Mouse (Mus musculus) forebrain, postnatal 0 days (tissue): ENCODE results near the gene Amt. TPM values are rescaled to one million over a fixed set of nuclear protein-coding genes. Genes with fewer than 3 reads are reported as not detected.
A peak's percentile ranks its signal among the peaks of the same experiment; 100 is the strongest.

ENCODE experiments used
- ATAC-seq: fragments of 200-750 bp; cut with Nextera tagmentation; 2 replicates; pipeline ENCODE4 v1.8.0; 2017; ENCODE audit warnings: mild to moderate bottlenecking, moderate library complexity
- DNase-seq: peaks from one replicate; pipeline ENCODE4 v3.0.0-alpha.2; 2015
- H3K27ac ChIP-seq: fragments of 300-500 bp; sonication (generic); 2 replicates; pipeline ENCODE4 v1.5.1; 2014; ENCODE audit warnings: low read depth, mild to moderate bottlenecking, antibody characterized with exemption, low read length, moderate library complexity, mixed read lengths
- H3K27me3 ChIP-seq: fragments of 300-500 bp; sonication (generic); 2 replicates; pipeline ENCODE4 v1.6.1; 2014; ENCODE audit warnings: mild to moderate bottlenecking, low read length, mixed read lengths; ENCODE audit not compliant: insufficient read depth
- H3K36me3 ChIP-seq: fragments of 300-500 bp; sonication (generic); 2 replicates; pipeline ENCODE4 v1.6.1; 2014; ENCODE audit warnings: mild to moderate bottlenecking, moderate library complexity; ENCODE audit not compliant: insufficient read depth
- H3K4me1 ChIP-seq: fragments of 300-500 bp; sonication (generic); 2 replicates; pipeline ENCODE4 v1.6.1; 2014; ENCODE audit warnings: antibody characterized with exemption; ENCODE audit not compliant: insufficient read depth
- H3K4me2 ChIP-seq: fragments of 300-500 bp; sonication (generic); 2 replicates; pipeline ENCODE4 v1.6.1; 2014; ENCODE audit warnings: low read depth, mild to moderate bottlenecking, moderate library complexity
- H3K4me3 ChIP-seq: fragments of 300-500 bp; sonication (generic); 2 replicates; pipeline ENCODE4 v1.5.1; 2014; ENCODE audit warnings: low read depth, low read length, mixed read lengths
- H3K9ac ChIP-seq: fragments of 300-500 bp; sonication (generic); 2 replicates; pipeline ENCODE4 v1.6.1; 2014; ENCODE audit warnings: mild to moderate bottlenecking
- H3K9me3 ChIP-seq: fragments of 300-500 bp; sonication (generic); 2 replicates; pipeline ENCODE4 v1.6.1; 2016; ENCODE audit warnings: low read length
- CTCF ChIP-seq: sonication (generic); IDR thresholded peaks from 2 replicates; pipeline ENCODE4 v1.5.1; 2016; ENCODE audit warnings: antibody characterized with exemption, control low read depth, low read depth
- WGBS: fragments of 180-500 bp; shearing (Covaris S2); extraction: QIAGEN DNeasy Blood & Tissue Kit; methylation state at CpG from one replicate; pipeline ENCODE4 v1.1.7; 2014; 5-methylcytosine and 5-hydroxymethylcytosine counted together
- polyA plus RNA-seq: library from polyadenylated mRNA; unstranded; fragments of >200 nt; fragmentation: Nextera tagmentation; extraction: Ambion mirVana; gene quantifications from 2 replicates; pipeline ENCODE4 v1.2.1, GENCODE M21; 2015
- total RNA-seq: library from RNA; depleted of rRNA; stranded (reverse); fragments of >200 nt; gene quantifications from 2 replicates; pipeline ENCODE4 v1.2.3, GENCODE M21; 2014; rRNA removed

The Amt gene
- total and polyA plus RNA-seq, 2 experiments from 2014 or later: 20.1 to 32.6 TPM

- WGBS: 88% methylated on average over 4 of the region's 4 CpGs
- H3K4me3 ChIP-seq: no peak overlapping the region
- no peak overlapping the region for H3K9ac ChIP-seq
- no peak overlapping the region for H3K4me2 ChIP-seq
- DNase-seq: no peak
- no peaks in the 10 kb centered on the region for H3K9me3 ChIP-seq
- no peak overlapping the region for H3K27ac ChIP-seq
- peaks cover 23% of the 10 kb centered on the region for H3K4me1 ChIP-seq
- no peaks in the 10 kb centered on the region for H3K27me3 ChIP-seq
- no peaks in the 10 kb centered on the region for H3K36me3 ChIP-seq
- no peak for ATAC-seq
- TF ChIP-seq CTCF: no peak
Observed at GRCm38 (mm10) chr9:108344471-108344870, 47.8 kb downstream of the Amt start.

GRCm38 (mm10) chr9:108347024-108347423, 50.4 kb downstream of the Amt start:
- Histone ChIP-seq H3K4me3 (peak overlapping the region; percentile 96), H3K36me3 (peaks cover 13% of the 10 kb centered on the region), H3K27ac (peak overlapping the region; percentile 90), H3K4me1 (0 out of 2 replicates have a peak, but pooled peaks cover 11% of the 10 kb centered on the region), H3K27me3 (no peaks in the 10 kb centered on the region), H3K4me2 (peak overlapping the region; percentile 70), H3K9me3 (no peaks in the 10 kb centered on the region), H3K9ac (peak overlapping the region; percentile 92)
- TF ChIP-seq CTCF: no peak
- ATAC-seq: peak; percentile 2; the same call in 1 of the 2 replicates
- no peak for DNase-seq
- 5% methylated on average over 11 of the region's 11 CpGs for WGBS

GRCm38 (mm10) chr9:108347540-108348289, 51.1 kb downstream of the Amt start, which contains the start of gene Usp4:
Gene Usp4, plus strand, starts transcription at chr9:108347853.
- 0 out of 2 replicates have a peak, but pooled peaks cover 11% of the 10 kb centered on the region for H3K4me1 ChIP-seq
- TF ChIP-seq CTCF: 0 out of 2 replicates have a peak, but pooled peaks have one; percentile 13
- peaks cover 19% of the 10 kb centered on the region for H3K36me3 ChIP-seq
- H3K9me3 ChIP-seq: no peaks in the 10 kb centered on the region
- peak; percentile 95 for DNase-seq
- H3K27me3 ChIP-seq: no peaks in the 10 kb centered on the region
- H3K27ac ChIP-seq: peak within 1 kb of the TSS; percentile 90
- peak within 1 kb of the TSS; percentile 92 for H3K9ac ChIP-seq
- H3K4me2 ChIP-seq: peak within 1 kb of the TSS; percentile 70
- H3K4me3 ChIP-seq: peak within 1 kb of the TSS; percentile 96
- peak; percentile 96 for ATAC-seq
- WGBS: 1% methylated on average over 74 of the region's 75 CpGs

GRCm38 (mm10) chr9:108348290-108348680, 51.6 kb downstream of the Amt start:
- no peak for TF ChIP-seq CTCF
- Histone ChIP-seq H3K27ac (peak overlapping the region; percentile 90), H3K36me3 (peaks cover 24% of the 10 kb centered on the region), H3K27me3 (no peaks in the 10 kb centered on the region), H3K4me1 (0 out of 2 replicates have a peak, but pooled peaks cover 11% of the 10 kb centered on the region), H3K9ac (peak overlapping the region; percentile 92), H3K9me3 (no peaks in the 10 kb centered on the region), H3K4me2 (peak overlapping the region; percentile 70), H3K4me3 (peak overlapping the region; percentile 96)
- 6% methylated on average over 14 of the region's 14 CpGs for WGBS
- DNase-seq (no peak), ATAC-seq (no peak)

GRCm38 (mm10) chr9:108349727-108350126, 53.1 kb downstream of the Amt start:
- Histone ChIP-seq H3K4me1 (0 out of 2 replicates have a peak, but pooled peaks cover 11% of the 10 kb centered on the region), H3K27me3 (no peaks in the 10 kb centered on the region), H3K4me2 (no peak overlapping the region), H3K9me3 (no peaks in the 10 kb centered on the region), H3K9ac (no peak overlapping the region), H3K4me3 (no peak overlapping the region), H3K36me3 (peaks cover 36% of the 10 kb centered on the region), H3K27ac (no peak overlapping the region)
- no peak for ATAC-seq
- no peak for TF ChIP-seq CTCF
- DNase-seq: no peak
- 94% methylated on average over 4 of the region's 4 CpGs for WGBS

Other genes starting within 250 kb of the Amt start
- 17.5 and 18.6 TPM in 2 replicates for gene Gmppb, start 247.6 kb upstream of the Amt start, total RNA-seq
- gene Gmppb, start 247.6 kb upstream of the Amt start, polyA plus RNA-seq: 15.5 and 16.0 TPM in 2 replicates
- 2.9 and 3.4 TPM in 2 replicates for gene Amigo3, start 243.7 kb upstream of the Amt start, total RNA-seq
- gene Amigo3, start 243.7 kb upstream of the Amt start, polyA plus RNA-seq: 1.4 and 1.5 TPM in 2 replicates
- gene Mst1, start 216.4 kb upstream of the Amt start, total RNA-seq: 0.10 TPM in 1 of 2 replicates, not detected in the other
- gene Mst1, start 216.4 kb upstream of the Amt start, polyA plus RNA-seq: not detected in 2 replicates
- gene Rnf123, start 213.5 kb upstream of the Amt start, total RNA-seq: 32.0 and 35.8 TPM in 2 replicates
- gene Rnf123, start 213.5 kb upstream of the Amt start, polyA plus RNA-seq: 25.4 and 37.0 TPM in 2 replicates
- 24.5 and 27.9 TPM in 2 replicates for gene Apeh, start 202.2 kb upstream of the Amt start, total RNA-seq
- gene Apeh, start 202.2 kb upstream of the Amt start, polyA plus RNA-seq: 28.2 and 30.0 TPM in 2 replicates
- 27.4 and 34.1 TPM in 2 replicates for gene Bsn, start 106.5 kb upstream of the Amt start, total RNA-seq
- gene Bsn, start 106.5 kb upstream of the Amt start, polyA plus RNA-seq: 3.0 and 5.5 TPM in 2 replicates
- gene Dag1, start 32.9 kb upstream of the Amt start, total RNA-seq: 86.9 and 114 TPM in 2 replicates
- gene Dag1, start 32.9 kb upstream of the Amt start, polyA plus RNA-seq: 64.3 and 77.4 TPM in 2 replicates
- gene Nicn1, start 6.4 kb upstream of the Amt start, total RNA-seq: 66.6 and 67.7 TPM in 2 replicates
- 115 and 134 TPM in 2 replicates for gene Nicn1, start 6.4 kb upstream of the Amt start, polyA plus RNA-seq
- 119 and 126 TPM in 2 replicates for gene Rhoa, start 9.3 kb downstream of the Amt start, total RNA-seq
- gene Rhoa, start 9.3 kb downstream of the Amt start, polyA plus RNA-seq: 238 and 271 TPM in 2 replicates
- gene Tcta, start 9.3 kb downstream of the Amt start, total RNA-seq: 47.7 and 50.0 TPM in 2 replicates
- gene Tcta, start 9.3 kb downstream of the Amt start, polyA plus RNA-seq: 59.2 and 66.2 TPM in 2 replicates
- gene Gpx1, start 42.0 kb downstream of the Amt start, total RNA-seq: 184 and 264 TPM in 2 replicates
- 446 and 498 TPM in 2 replicates for gene Gpx1, start 42.0 kb downstream of the Amt start, polyA plus RNA-seq
- 112 and 134 TPM in 2 replicates for gene Usp4, start 51.0 kb downstream of the Amt start, total RNA-seq
- 93.9 and 112 TPM in 2 replicates for gene Usp4, start 51.0 kb downstream of the Amt start, polyA plus RNA-seq
- 2.8 and 4.2 TPM in 2 replicates for gene 1700102P08Rik, start 96.0 kb downstream of the Amt start, total RNA-seq
- gene 1700102P08Rik, start 96.0 kb downstream of the Amt start, polyA plus RNA-seq: 0.87 and 1.2 TPM in 2 replicates
- 1.8 and 1.9 TPM in 2 replicates for gene Ccdc36, start 131.6 kb downstream of the Amt start, total RNA-seq
- gene Ccdc36, start 131.6 kb downstream of the Amt start, polyA plus RNA-seq: 1.2 and 1.8 TPM in 2 replicates
- not detected in 2 replicates for gene BC048562, start 139.6 kb downstream of the Amt start, total RNA-seq
- gene BC048562, start 139.6 kb downstream of the Amt start, polyA plus RNA-seq: not detected in 2 replicates
- gene Ccdc71, start 163.7 kb downstream of the Amt start, total RNA-seq: 37.2 and 38.7 TPM in 2 replicates
- 51.6 and 55.8 TPM in 2 replicates for gene Ccdc71, start 163.7 kb downstream of the Amt start, polyA plus RNA-seq
- gene Klhdc8b, start 164.7 kb downstream of the Amt start, total RNA-seq: 68.7 and 95.6 TPM in 2 replicates
- gene Klhdc8b, start 164.7 kb downstream of the Amt start, polyA plus RNA-seq: 45.5 and 56.5 TPM in 2 replicates
- gene Lamb2, start 182.9 kb downstream of the Amt start, total RNA-seq: 22.5 and 36.3 TPM in 2 replicates
- gene Lamb2, start 182.9 kb downstream of the Amt start, polyA plus RNA-seq: 9.1 and 12.5 TPM in 2 replicates
- gene Usp19, start 193.7 kb downstream of the Amt start, total RNA-seq: 90.3 and 97.0 TPM in 2 replicates
- gene Usp19, start 193.7 kb downstream of the Amt start, polyA plus RNA-seq: 32.2 and 41.5 TPM in 2 replicates
- gene Qars, start 210.9 kb downstream of the Amt start, total RNA-seq: 121 and 155 TPM in 2 replicates
- 55.1 and 59.5 TPM in 2 replicates for gene Qars, start 210.9 kb downstream of the Amt start, polyA plus RNA-seq
- 206 and 265 TPM in 2 replicates for gene Qrich1, start 220.0 kb downstream of the Amt start, total RNA-seq
- 109 and 123 TPM in 2 replicates for gene Qrich1, start 220.0 kb downstream of the Amt start, polyA plus RNA-seq